Mouse (Mus musculus) kidney, adult 2 months (tissue): Measurements from ENCODE around the gene Gm11042. TPM values are rescaled to one million over a fixed set of nuclear protein-coding genes. Genes with fewer than 3 reads are reported as not detected.
A peak's percentile ranks its signal among the peaks of the same experiment; 100 is the strongest.

Source experiments
- DNase-seq: peaks from one replicate; pipeline ENCODE4 v3.0.0; 2021
- H3K27ac ChIP-seq: fragments of 200-500 bp; 2 replicates; pipeline ENCODE4 v1.5.1; 2012; ENCODE audit warnings: low read depth, low read length, control low read depth, inconsistent platforms; ENCODE audit not compliant: insufficient read depth
- H3K27me3 ChIP-seq: fragments of 200-500 bp; replicated peaks from 2 replicates; pipeline ENCODE4 v1.6.1; 2012; ENCODE audit warnings: mild to moderate bottlenecking, moderate library complexity, low read length, inconsistent platforms; ENCODE audit not compliant: control insufficient read depth, insufficient read depth
- H3K36me3 ChIP-seq: fragments of 200-500 bp; 2 replicates; pipeline ENCODE4 v1.6.1; 2012; ENCODE audit warnings: mild to moderate bottlenecking, moderate library complexity, low read length, inconsistent platforms; ENCODE audit not compliant: control insufficient read depth, insufficient read depth
- H3K4me1 ChIP-seq: fragments of 200-500 bp; 2 replicates; pipeline ENCODE4 v1.6.1; 2011; ENCODE audit warnings: low read length; ENCODE audit not compliant: control insufficient read depth, insufficient read depth
- H3K4me3 ChIP-seq: fragments of 200-500 bp; 2 replicates; pipeline ENCODE4 v1.5.1; 2011; ENCODE audit warnings: mild to moderate bottlenecking, low read depth, low read length, control low read depth; ENCODE audit not compliant: insufficient read depth
- CTCF ChIP-seq: fragments of 200-500 bp; conservative IDR thresholded peaks from 2 replicates; pipeline ENCODE4 v1.5.1; 2011; ENCODE audit warnings: low read depth, mild to moderate bottlenecking, control low read depth, low read length, moderate library complexity, mixed read lengths; ENCODE audit not compliant: insufficient read depth, insufficient read length
- POLR2A ChIP-seq: fragments of 200-500 bp; IDR thresholded peaks from one replicate; pipeline ENCODE4 v1.6.1; 2011; ENCODE audit warnings: low read depth, low read length, control low read depth
- WGBS: fragments of 180-500 bp; shearing (Covaris S2); methylation state at CpG from one replicate; pipeline ENCODE4 v1.1.7; 2018; 5-methylcytosine and 5-hydroxymethylcytosine counted together
- polyA plus RNA-seq: library from polyadenylated mRNA; depleted of rRNA; stranded (reverse); fragments of >200 nt; gene quantifications from 2 replicates; pipeline ENCODE4 v1.2.3, GENCODE M21; 2012

Gm11042 gene
- polyA plus RNA-seq, 1 experiment: not detected

GRCm38 (mm10) chr12:74340070-74340469, 23.9 kb upstream of the Gm11042 start:
- no peak overlapping the region for H3K4me3 ChIP-seq
- H3K4me1 ChIP-seq: no peaks in the 10 kb centered on the region

GRCm38 (mm10) chr12:74333706-74334105, 17.5 kb upstream of the Gm11042 start:
- WGBS: 86% methylated on average over 6 of the region's 6 CpGs
- Histone ChIP-seq H3K36me3 (no peaks in the 10 kb centered on the region), H3K27me3 (no peaks in the 10 kb centered on the region), H3K4me3 (no peak overlapping the region), H3K4me1 (no peaks in the 10 kb centered on the region), H3K27ac (no peak overlapping the region)
- no peak for TF ChIP-seq POLR2A
- no peak for TF ChIP-seq CTCF
- no peak for DNase-seq

More at GRCm38 (mm10) chr12:74340070-74340469, 23.9 kb upstream of the Gm11042 start:
- Histone ChIP-seq H3K27ac (no peak overlapping the region), H3K36me3 (no peaks in the 10 kb centered on the region), H3K27me3 (no peaks in the 10 kb centered on the region)
- TF ChIP-seq POLR2A: no peak
- no peak for TF ChIP-seq CTCF
- WGBS: 50% methylated on average over 2 of the region's 2 CpGs
- no peak for DNase-seq

GRCm38 (mm10) chr12:74333016-74333415, 16.8 kb upstream of the Gm11042 start:
- DNase-seq: peak; percentile 64
- Histone ChIP-seq H3K4me1 (no peaks in the 10 kb centered on the region), H3K27me3 (no peaks in the 10 kb centered on the region), H3K4me3 (no peak overlapping the region), H3K36me3 (no peaks in the 10 kb centered on the region), H3K27ac (no peak overlapping the region)
- peak; percentile 80 for TF ChIP-seq CTCF
- no peak for TF ChIP-seq POLR2A
- 21% methylated on average over 13 of the region's 13 CpGs for WGBS

GRCm38 (mm10) chr12:74329759-74330158, 13.6 kb upstream of the Gm11042 start:
- no peak for DNase-seq
- Histone ChIP-seq H3K4me1 (no peaks in the 10 kb centered on the region), H3K27ac (no peak overlapping the region), H3K27me3 (no peaks in the 10 kb centered on the region), H3K4me3 (no peak overlapping the region), H3K36me3 (no peaks in the 10 kb centered on the region)
- TF ChIP-seq CTCF: no peak
- no peak for TF ChIP-seq POLR2A
- WGBS: 92% methylated on average over 6 of the region's 6 CpGs

- TF ChIP-seq CTCF: no peak
- TF ChIP-seq POLR2A: no peak
- Histone ChIP-seq H3K4me1 (no peaks in the 10 kb centered on the region), H3K36me3 (no peaks in the 10 kb centered on the region), H3K27ac (no peak overlapping the region), H3K27me3 (no peaks in the 10 kb centered on the region), H3K4me3 (no peak overlapping the region)
- WGBS: 87% methylated on average over 3 of the region's 3 CpGs
- DNase-seq: no peak
Observed at GRCm38 (mm10) chr12:74326644-74327043, 10.4 kb upstream of the Gm11042 start.

GRCm38 (mm10) chr12:74321981-74322380, 5.8 kb upstream of the Gm11042 start:
- no peak for TF ChIP-seq POLR2A
- TF ChIP-seq CTCF: no peak
- 80% methylated on average over 5 of the region's 5 CpGs for WGBS
- Histone ChIP-seq H3K27me3 (no peaks in the 10 kb centered on the region), H3K4me1 (no peaks in the 10 kb centered on the region), H3K27ac (no peak overlapping the region), H3K36me3 (no peaks in the 10 kb centered on the region), H3K4me3 (no peak overlapping the region)
- no peak for DNase-seq

- Histone ChIP-seq H3K4me3 (no peak overlapping the region), H3K36me3 (no peaks in the 10 kb centered on the region), H3K4me1 (no peaks in the 10 kb centered on the region), H3K27ac (no peak overlapping the region), H3K27me3 (no peaks in the 10 kb centered on the region)
- WGBS: 7% methylated on average over 10 of the region's 10 CpGs
- TF ChIP-seq CTCF: peak; percentile 89
- no peak for TF ChIP-seq POLR2A
- DNase-seq: peak; percentile 55
Observed at GRCm38 (mm10) chr12:74320318-74320717, 4.1 kb upstream of the Gm11042 start.
